Mouse (Mus musculus) lung, postnatal 0 days (tissue): ENCODE results near the gene Gtf2ird1.
"Not testable (repeated sequence)": the region's sequence is repeated elsewhere in the genome, so short reads cannot be mapped to it uniquely, and the experiment has no call there.

ENCODE experiments used
- CTCF ChIP-seq: IDR thresholded peaks from 2 replicates; pipeline ENCODE4 v1.5.1; 2016; ENCODE audit warnings: antibody characterized with exemption, mild to moderate bottlenecking
- EP300 ChIP-seq: IDR thresholded peaks from 2 replicates; pipeline ENCODE4 v1.6.1; 2016; ENCODE audit warnings: antibody characterized with exemption, mild to moderate bottlenecking, control low read depth

- not testable (repeated sequence) for TF ChIP-seq CTCF, EP300
Observed at GRCm38 (mm10) chr5:134478886-134479285, 22.4 kb upstream of the Gtf2ird1 start.
